Mouse (Mus musculus) embryonic facial prominence, embryonic 14.5 days (tissue): Measurements from ENCODE around the gene Uggt1. TPM values are rescaled to one million over a fixed set of nuclear protein-coding genes. Genes with fewer than 3 reads are reported as not detected.

Source experiments
- ATAC-seq: fragments of 200-750 bp; cut with Nextera tagmentation; 2 replicates; pipeline ENCODE4 v1.8.0; 2017; ENCODE audit warnings: low read depth, moderate number of reproducible peaks, moderate TSS enrichment
- DNase-seq: peaks from one replicate; pipeline ENCODE4 v3.0.0-alpha.2; 2015; ENCODE audit warnings: low spot score
- H3K27ac ChIP-seq: fragments of 300-500 bp; sonication (generic); replicated peaks from 2 replicates; pipeline ENCODE4 v1.5.1; 2014; ENCODE audit warnings: low read depth, mild to moderate bottlenecking, low read length, moderate library complexity
- H3K27me3 ChIP-seq: fragments of 300-500 bp; sonication (generic); replicated peaks from 2 replicates; pipeline ENCODE4 v1.6.1; 2014; ENCODE audit warnings: low read length; ENCODE audit not compliant: control insufficient read depth, insufficient read depth
- H3K36me3 ChIP-seq: fragments of 300-500 bp; sonication (generic); 2 replicates; pipeline ENCODE4 v1.6.1; 2014; ENCODE audit warnings: low read length, mixed read lengths; ENCODE audit not compliant: control insufficient read depth, insufficient read depth
- H3K4me1 ChIP-seq: fragments of 300-500 bp; sonication (generic); 2 replicates; pipeline ENCODE4 v1.6.1; 2014; ENCODE audit warnings: antibody characterized with exemption, low read length; ENCODE audit not compliant: control insufficient read depth, insufficient read depth
- H3K4me2 ChIP-seq: fragments of 300-500 bp; sonication (generic); 2 replicates; pipeline ENCODE4 v1.6.1; 2014; ENCODE audit warnings: low read depth, mild to moderate bottlenecking, low read length, moderate library complexity, mixed read lengths
- H3K4me3 ChIP-seq: fragments of 300-500 bp; sonication (generic); 2 replicates; pipeline ENCODE4 v1.5.1; 2014; ENCODE audit warnings: low read depth, mild to moderate bottlenecking, low read length
- H3K9ac ChIP-seq: fragments of 300-500 bp; sonication (generic); 2 replicates; pipeline ENCODE4 v1.6.1; 2014; ENCODE audit warnings: low read depth, mild to moderate bottlenecking, low read length, moderate library complexity, mixed read lengths
- H3K9me3 ChIP-seq: fragments of 300-500 bp; sonication (generic); 2 replicates; pipeline ENCODE4 v1.6.1; 2016; ENCODE audit warnings: low read length; ENCODE audit not compliant: control insufficient read depth
- WGBS: fragments of 180-500 bp; shearing (Covaris S2); extraction: QIAGEN DNeasy Blood & Tissue Kit; methylation state at CpG from one replicate; pipeline ENCODE4 v1.1.7; 2014; 5-methylcytosine and 5-hydroxymethylcytosine counted together
- polyA plus RNA-seq: library from polyadenylated mRNA; unstranded; fragments of >200 nt; fragmentation: Nextera tagmentation; extraction: Ambion mirVana; gene quantifications from 2 replicates; pipeline ENCODE4 v1.2.1, GENCODE M21; 2014

The Uggt1 gene
- polyA plus RNA-seq, 1 experiment from 2014 or later = 71.2 TPM

DNA sequence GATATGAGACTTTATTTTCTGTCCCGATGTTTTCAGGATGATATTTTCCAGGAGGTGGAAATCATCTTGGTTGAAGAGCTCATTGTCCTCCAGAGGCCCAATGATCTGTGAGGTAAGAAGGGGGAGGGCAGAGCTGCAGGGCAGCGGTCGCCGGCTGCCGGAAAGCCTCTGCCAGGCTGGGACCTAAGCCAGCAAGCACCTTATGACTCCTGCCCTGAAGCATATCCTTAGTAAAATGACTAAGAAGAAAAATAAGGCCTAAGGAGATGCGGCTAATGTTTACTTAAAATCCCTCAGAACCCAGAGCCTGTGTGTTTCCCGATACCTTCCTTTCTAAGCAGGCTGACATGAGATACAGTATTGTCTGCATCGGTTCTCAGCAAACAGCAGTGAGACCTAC, 71.1 kb downstream of the Uggt1 start:
- ATAC-seq = no peak

DNA sequence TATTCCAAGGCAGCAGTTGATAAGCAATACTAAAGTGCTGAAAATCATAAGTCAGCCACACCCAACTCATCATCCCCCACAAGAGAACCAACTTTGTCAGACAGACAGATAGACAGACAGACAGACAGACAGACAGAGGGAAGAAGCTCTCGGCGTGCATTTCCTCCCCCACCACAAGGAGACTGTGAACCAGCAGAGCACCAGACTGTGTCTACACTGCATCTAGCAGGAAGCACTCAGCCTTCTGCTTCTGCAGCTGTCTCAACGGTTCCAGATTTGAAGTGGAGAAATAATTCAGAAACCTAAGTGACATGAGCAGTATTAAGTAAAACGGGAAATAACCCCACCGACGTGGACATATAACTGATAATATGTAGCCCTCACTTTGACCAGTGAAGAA, 71.6 kb downstream of the Uggt1 start:
- DNase-seq = no peak
- H3K27ac ChIP-seq = no peak overlapping the region
- no peaks in the 10 kb centered on the region for H3K9me3 ChIP-seq
- 89% methylated on average over 6 of the region's 6 CpGs for WGBS
- ATAC-seq = no peak
- H3K4me1 ChIP-seq = no peaks in the 10 kb centered on the region
- H3K9ac ChIP-seq = no peak overlapping the region
- H3K4me2 ChIP-seq = no peak overlapping the region
- no peaks in the 10 kb centered on the region for H3K27me3 ChIP-seq
- no peak overlapping the region for H3K4me3 ChIP-seq
- H3K36me3 ChIP-seq = peaks cover 78% of the 10 kb centered on the region

More for the DNA sequence above, 71.1 kb downstream of the Uggt1 start:
- no peaks in the 10 kb centered on the region for H3K4me1 ChIP-seq
- peaks cover 79% of the 10 kb centered on the region for H3K36me3 ChIP-seq
- H3K27ac ChIP-seq = no peak overlapping the region
- H3K4me2 ChIP-seq = no peak overlapping the region
- no peak overlapping the region for H3K4me3 ChIP-seq
- no peaks in the 10 kb centered on the region for H3K9me3 ChIP-seq
- no peak for DNase-seq
- 84% methylated on average over 8 of the region's 8 CpGs for WGBS
- H3K27me3 ChIP-seq = no peaks in the 10 kb centered on the region
- no peak overlapping the region for H3K9ac ChIP-seq

GRCm38 (mm10) chr1:36162687-36163086, 81.8 kb downstream of the Uggt1 start:
- 84% methylated on average over 8 of the region's 8 CpGs for WGBS
- peak; percentile 19 for DNase-seq
- H3K27ac ChIP-seq = no peak overlapping the region

GRCm38 (mm10) chr1:36161208-36161607, 83.3 kb downstream of the Uggt1 start:
- no peak for DNase-seq
- no peak overlapping the region for H3K27ac ChIP-seq
- H3K4me3 ChIP-seq = no peak overlapping the region
- no peaks in the 10 kb centered on the region for H3K4me1 ChIP-seq
- 83% methylated on average over 9 of the region's 9 CpGs for WGBS
- no peaks in the 10 kb centered on the region for H3K27me3 ChIP-seq
- H3K9me3 ChIP-seq = no peaks in the 10 kb centered on the region
- H3K9ac ChIP-seq = no peak overlapping the region
- peaks cover 85% of the 10 kb centered on the region for H3K36me3 ChIP-seq
- no peak overlapping the region for H3K4me2 ChIP-seq
- no peak for ATAC-seq

More at GRCm38 (mm10) chr1:36162687-36163086, 81.8 kb downstream of the Uggt1 start:
- no peaks in the 10 kb centered on the region for H3K4me1 ChIP-seq
- no peaks in the 10 kb centered on the region for H3K9me3 ChIP-seq
- no peak overlapping the region for H3K9ac ChIP-seq
- peaks cover 78% of the 10 kb centered on the region for H3K36me3 ChIP-seq
- H3K27me3 ChIP-seq = no peaks in the 10 kb centered on the region
- no peak for ATAC-seq
- no peak overlapping the region for H3K4me2 ChIP-seq
- no peak overlapping the region for H3K4me3 ChIP-seq

DNA sequence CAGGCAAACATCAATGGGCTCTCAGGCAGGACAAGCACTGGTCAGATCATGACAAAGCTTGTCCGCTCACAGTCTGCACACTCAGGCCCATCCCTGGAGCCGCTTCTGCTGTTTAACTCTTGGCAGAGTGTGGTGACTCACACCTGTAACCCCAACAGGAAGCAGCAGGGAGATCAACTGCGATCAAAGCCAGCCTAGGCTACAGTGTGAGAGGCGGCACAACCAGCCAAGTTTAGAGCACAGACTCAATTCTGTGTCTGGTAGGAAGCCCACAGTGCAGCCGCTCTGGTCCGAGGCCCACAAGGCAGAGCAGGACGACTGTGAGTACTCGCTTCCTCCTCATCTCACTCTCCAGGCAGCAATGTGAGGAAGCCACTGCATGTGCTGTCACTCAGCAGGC, 84.3 kb downstream of the Uggt1 start:
- no peaks in the 10 kb centered on the region for H3K4me1 ChIP-seq
- H3K36me3 ChIP-seq = peaks cover 85% of the 10 kb centered on the region
- H3K4me3 ChIP-seq = no peak overlapping the region
- no peaks in the 10 kb centered on the region for H3K27me3 ChIP-seq
- DNase-seq (no peak), ATAC-seq (no peak)
- no peak overlapping the region for H3K27ac ChIP-seq
- H3K4me2 ChIP-seq = no peak overlapping the region
- 88% methylated on average over 8 of the region's 8 CpGs for WGBS
- no peak overlapping the region for H3K9ac ChIP-seq
- H3K9me3 ChIP-seq = no peaks in the 10 kb centered on the region

GRCm38 (mm10) chr1:36149411-36149810, 95.1 kb downstream of the Uggt1 start:
- Histone ChIP-seq H3K27ac (no peak overlapping the region), H3K36me3 (peaks cover 83% of the 10 kb centered on the region), H3K4me3 (no peak overlapping the region), H3K4me2 (no peak overlapping the region), H3K9me3 (no peaks in the 10 kb centered on the region), H3K27me3 (no peaks in the 10 kb centered on the region), H3K9ac (no peak overlapping the region), H3K4me1 (no peaks in the 10 kb centered on the region)
- ATAC-seq (no peak), DNase-seq (no peak)
- 59% methylated on average over 1 of the region's 1 CpGs for WGBS

DNA sequence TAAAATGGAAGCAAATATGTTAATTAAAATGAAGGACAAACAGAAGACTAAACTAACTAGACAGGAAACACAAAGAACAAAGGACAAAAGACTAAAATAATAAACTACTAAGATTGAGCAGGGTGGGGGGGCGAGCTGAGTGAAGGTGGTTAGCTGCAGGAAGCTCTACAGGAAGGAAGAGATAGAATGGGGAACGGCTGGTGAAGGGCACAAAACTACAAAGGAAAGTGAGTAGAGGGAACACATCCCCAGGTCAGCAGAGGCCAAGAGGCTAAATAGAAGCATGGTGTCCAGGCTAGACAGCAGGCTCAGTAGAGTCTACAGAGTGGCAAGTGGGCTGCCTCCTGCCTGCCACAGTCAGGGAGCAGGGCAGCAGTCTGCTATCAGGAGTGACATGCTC, 95.7 kb downstream of the Uggt1 start:
- H3K9ac ChIP-seq = no peak overlapping the region
- DNase-seq (no peak), ATAC-seq (no peak)
- no peak overlapping the region for H3K27ac ChIP-seq
- no peak overlapping the region for H3K4me3 ChIP-seq
- peaks cover 84% of the 10 kb centered on the region for H3K36me3 ChIP-seq
- H3K9me3 ChIP-seq = no peaks in the 10 kb centered on the region
- no peaks in the 10 kb centered on the region for H3K27me3 ChIP-seq
- H3K4me2 ChIP-seq = no peak overlapping the region
- 62% methylated on average over 2 of the region's 2 CpGs for WGBS
- H3K4me1 ChIP-seq = no peaks in the 10 kb centered on the region

GRCm38 (mm10) chr1:36145050-36145449, 99.5 kb downstream of the Uggt1 start:
- DNase-seq = peak; percentile 51
- Histone ChIP-seq H3K9me3 (no peaks in the 10 kb centered on the region), H3K9ac (no peak overlapping the region), H3K36me3 (peaks cover 73% of the 10 kb centered on the region), H3K27me3 (no peaks in the 10 kb centered on the region), H3K4me2 (no peak overlapping the region), H3K4me3 (no peak overlapping the region), H3K27ac (no peak overlapping the region), H3K4me1 (no peaks in the 10 kb centered on the region)
- WGBS = 18% methylated on average over 1 of the region's 1 CpGs
- no peak for ATAC-seq

- no peak for ATAC-seq
- 96% methylated on average over 15 of the region's 15 CpGs for WGBS
- DNase-seq = no peak
- Histone ChIP-seq H3K4me3 (no peak overlapping the region), H3K9ac (no peak overlapping the region), H3K27ac (no peak overlapping the region), H3K4me2 (no peak overlapping the region), H3K9me3 (no peaks in the 10 kb centered on the region), H3K27me3 (no peaks in the 10 kb centered on the region), H3K4me1 (no peaks in the 10 kb centered on the region), H3K36me3 (peaks cover 31% of the 10 kb centered on the region)
Measured at GRCm38 (mm10) chr1:36140311-36140710, 104.2 kb downstream of the Uggt1 start.
